Mouse (Mus musculus) testis, adult 2 months (tissue): ENCODE data around the gene Atp8a2.

Source experiments
- CTCF ChIP-seq: fragments of 200-500 bp; IDR thresholded peaks from 2 replicates; pipeline ENCODE4 v1.5.1; 2012; ENCODE audit warnings: low read depth, mild to moderate bottlenecking, inconsistent platforms, low read length, moderate library complexity; ENCODE audit not compliant: control insufficient read depth, insufficient read depth, insufficient replicate concordance
- POLR2A ChIP-seq: fragments of 200-500 bp; IDR thresholded peaks from 2 replicates; pipeline ENCODE4 v1.6.1; 2012; ENCODE audit warnings: low read depth, mild to moderate bottlenecking, inconsistent platforms, low read length, moderate library complexity; ENCODE audit not compliant: control insufficient read depth

DNA sequence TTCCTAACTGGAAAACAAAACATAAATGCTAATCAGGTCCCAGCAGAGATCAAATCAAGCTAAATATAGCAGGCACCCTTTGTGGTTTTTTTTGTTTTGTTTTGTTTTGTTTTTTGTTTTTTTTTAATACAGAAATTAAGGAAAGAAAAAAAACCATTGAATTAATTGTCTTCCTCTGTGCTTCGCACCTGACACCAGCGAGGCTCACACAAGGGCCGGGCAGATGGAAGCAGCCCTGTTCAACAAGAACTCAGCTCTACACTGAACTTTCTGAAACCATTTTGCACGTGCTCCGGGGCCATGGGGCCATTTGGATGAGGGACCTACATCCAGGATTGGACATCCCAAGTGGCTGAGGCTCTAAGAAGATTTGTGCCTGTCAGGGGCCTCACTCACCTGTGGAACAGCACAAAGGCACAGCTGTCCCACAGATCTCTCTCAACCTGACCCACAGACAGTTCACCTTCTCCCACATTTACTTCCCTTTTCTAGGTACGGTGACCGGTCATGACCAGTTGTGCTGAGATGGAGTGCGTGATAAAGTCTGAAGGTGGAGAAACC lies 459.2 kb downstream of the Atp8a2 start:
- TF ChIP-seq CTCF: no peak
- TF ChIP-seq POLR2A: no peak
